Mouse (Mus musculus): ENCODE results near the gene Mfrp. TPM values are rescaled to one million over a fixed set of nuclear protein-coding genes. Genes with fewer than 3 reads are reported as not detected.
A peak's percentile ranks its signal among the peaks of the same experiment; 100 is the strongest.

Gene Mfrp
- total and polyA plus RNA-seq, 2 experiments from 2014 or later: 0.05 to 2.8 TPM

- DNase-seq (ENCODE audit: low spot score) (peak; percentile 83), ATAC-seq (ENCODE audit: low FRiP score) (peak; percentile 71)
- TF ChIP-seq CTCF (IDR thresholded peaks at IDR 0.05): no peak
- peak overlapping the region; percentile 77 for H3K27ac ChIP-seq (ENCODE audit: low read depth, low read length)
- H3K4me3 ChIP-seq (ENCODE audit: low read depth, low read length): no peak overlapping the region
- H3K9me3 ChIP-seq (ENCODE audit: low read length): no peaks in the 10 kb centered on the region
- H3K4me2 ChIP-seq (ENCODE audit: low read depth, low read length, poor library complexity, severe bottlenecking): no peak overlapping the region
- 27% methylated on average over 11 of the region's 11 CpGs for WGBS
- H3K36me3 ChIP-seq (ENCODE audit: insufficient read depth, low read length): no peaks in the 10 kb centered on the region
- no peak overlapping the region for H3K9ac ChIP-seq (replicated peaks; ENCODE audit: low read length, poor library complexity, severe bottlenecking)
- H3K27me3 ChIP-seq (ENCODE audit: insufficient read depth, low read length): no peaks in the 10 kb centered on the region
- H3K4me1 ChIP-seq (ENCODE audit: insufficient read depth, low read length): 0 out of 2 replicates have a peak, but pooled peaks cover 3% of the 10 kb centered on the region
These were observed 29.5 kb upstream of the Mfrp start for GRCm38 (mm10) chr9:44071914-44072598.

- ATAC-seq (ENCODE audit: low FRiP score) (peak; percentile 73), DNase-seq (ENCODE audit: low spot score) (peak; percentile 69)
- Histone ChIP-seq H3K4me1 (ENCODE audit: insufficient read depth, low read length) (0 out of 2 replicates have a peak, but pooled peaks cover 3% of the 10 kb centered on the region), H3K27ac (ENCODE audit: low read depth, low read length) (peak overlapping the region; percentile 77), H3K27me3 (ENCODE audit: insufficient read depth, low read length) (no peaks in the 10 kb centered on the region), H3K9ac (replicated peaks; ENCODE audit: low read length, poor library complexity, severe bottlenecking) (no peak overlapping the region), H3K4me2 (ENCODE audit: low read depth, low read length, poor library complexity, severe bottlenecking) (no peak overlapping the region), H3K36me3 (ENCODE audit: insufficient read depth, low read length) (no peaks in the 10 kb centered on the region), H3K4me3 (ENCODE audit: low read depth, low read length) (no peak overlapping the region), H3K9me3 (ENCODE audit: low read length) (no peaks in the 10 kb centered on the region)
- TF ChIP-seq CTCF (IDR thresholded peaks at IDR 0.05): no peak
- 15% methylated on average over 4 of the region's 4 CpGs for WGBS
These were observed 29.0 kb upstream of the Mfrp start for GRCm38 (mm10) chr9:44072599-44072915.

GRCm38 (mm10) chr9:44073115-44073514 lies 28.4 kb upstream of the Mfrp start:
- WGBS: 52% methylated on average over 5 of the region's 5 CpGs
- Histone ChIP-seq H3K36me3 (ENCODE audit: insufficient read depth, low read length) (no peaks in the 10 kb centered on the region), H3K27ac (ENCODE audit: low read depth, low read length) (peak overlapping the region; percentile 47), H3K9me3 (ENCODE audit: low read length) (no peaks in the 10 kb centered on the region), H3K4me3 (ENCODE audit: low read depth, low read length) (no peak overlapping the region), H3K4me2 (ENCODE audit: low read depth, low read length, poor library complexity, severe bottlenecking) (peak overlapping the region; percentile 1; the same call in 1 of the 2 replicates), H3K9ac (replicated peaks; ENCODE audit: low read length, poor library complexity, severe bottlenecking) (no peak overlapping the region), H3K27me3 (ENCODE audit: insufficient read depth, low read length) (no peaks in the 10 kb centered on the region), H3K4me1 (ENCODE audit: insufficient read depth, low read length) (0 out of 2 replicates have a peak, but pooled peaks cover under 1% of the 10 kb centered on the region)
- ATAC-seq (ENCODE audit: low FRiP score) (no peak), DNase-seq (ENCODE audit: low spot score) (no peak)
- no peak for TF ChIP-seq CTCF (IDR thresholded peaks at IDR 0.05)

- Histone ChIP-seq H3K9me3 (ENCODE audit: low read length) (no peaks in the 10 kb centered on the region), H3K4me2 (ENCODE audit: low read depth, low read length, poor library complexity, severe bottlenecking) (no peak overlapping the region), H3K4me3 (ENCODE audit: low read depth, low read length) (no peak overlapping the region), H3K36me3 (ENCODE audit: insufficient read depth, low read length) (no peaks in the 10 kb centered on the region), H3K4me1 (ENCODE audit: insufficient read depth, low read length) (no peaks in the 10 kb centered on the region), H3K27ac (ENCODE audit: low read depth, low read length) (no peak overlapping the region), H3K27me3 (ENCODE audit: insufficient read depth, low read length) (no peaks in the 10 kb centered on the region), H3K9ac (replicated peaks; ENCODE audit: low read length, poor library complexity, severe bottlenecking) (no peak overlapping the region)
- DNase-seq (ENCODE audit: low spot score): no peak
- TF ChIP-seq CTCF (IDR thresholded peaks at IDR 0.05): peak; percentile 26
- ATAC-seq (ENCODE audit: low FRiP score): no peak
- 63% methylated on average over 9 of the region's 9 CpGs for WGBS
These were observed 26.9 kb upstream of the Mfrp start for GRCm38 (mm10) chr9:44074395-44075275.

GRCm38 (mm10) chr9:44075276-44075995 lies 26.1 kb upstream of the Mfrp start:
- no peak for DNase-seq (ENCODE audit: low spot score)
- Histone ChIP-seq H3K4me2 (ENCODE audit: low read depth, low read length, poor library complexity, severe bottlenecking) (no peak overlapping the region), H3K9me3 (ENCODE audit: low read length) (no peaks in the 10 kb centered on the region), H3K27me3 (ENCODE audit: insufficient read depth, low read length) (no peaks in the 10 kb centered on the region), H3K4me1 (ENCODE audit: insufficient read depth, low read length) (no peaks in the 10 kb centered on the region), H3K27ac (ENCODE audit: low read depth, low read length) (no peak overlapping the region), H3K4me3 (ENCODE audit: low read depth, low read length) (no peak overlapping the region), H3K9ac (replicated peaks; ENCODE audit: low read length, poor library complexity, severe bottlenecking) (no peak overlapping the region), H3K36me3 (ENCODE audit: insufficient read depth, low read length) (no peaks in the 10 kb centered on the region)
- no peak for ATAC-seq (ENCODE audit: low FRiP score)
- WGBS: 77% methylated on average over 24 of the region's 24 CpGs
- no peak for TF ChIP-seq CTCF (IDR thresholded peaks at IDR 0.05)

Data from midbrain, postnatal 0 days (tissue).